Mouse (Mus musculus): ENCODE measurements at regions not wholly inside any gene's neighbourhood (a gene's known extent, or its start where the extent isn't known, plus 50 kb on each side); places are given as distances from the start of the nearest gene placed in this dataset.

DNA sequence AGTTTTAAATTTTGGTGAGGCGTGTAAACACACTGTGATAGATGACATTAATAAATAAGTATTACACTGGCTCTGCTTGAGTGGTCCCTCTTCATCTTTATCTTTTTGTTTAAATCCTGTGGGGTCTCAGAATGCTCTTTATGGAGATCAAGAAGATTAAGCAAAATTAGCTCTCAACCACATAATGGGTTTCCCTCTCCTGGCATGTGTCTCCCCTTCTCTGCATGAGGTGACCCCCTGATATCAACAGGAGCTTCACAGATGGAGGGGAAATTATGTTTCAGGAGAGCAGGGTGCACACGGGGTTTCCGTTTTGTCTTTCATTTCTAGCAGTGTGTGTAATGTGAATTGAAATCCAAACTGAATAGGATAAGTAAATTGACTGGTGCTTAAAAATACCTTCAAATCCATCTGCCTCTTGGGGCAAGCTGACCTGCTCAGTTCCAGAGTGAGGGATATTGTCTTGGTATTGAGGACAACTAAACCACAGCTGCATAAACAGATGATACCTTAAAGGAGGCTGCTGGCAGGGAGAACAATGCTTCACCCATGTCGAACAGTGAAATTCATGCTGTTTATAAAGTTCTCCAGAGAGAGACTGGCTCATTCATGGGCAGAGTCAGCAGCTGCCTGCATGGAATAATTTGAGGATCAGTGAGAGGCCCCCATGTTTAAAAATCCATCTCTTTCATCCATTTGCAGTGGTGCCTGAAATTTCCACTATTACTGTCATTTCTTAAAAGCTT lies 518.3 kb upstream of the Nr2f1 start:
- WGBS, result 46% methylated on average over 4 of the region's 4 CpGs
- Histone ChIP-seq H3K4me2 (ENCODE audit: low read depth, low read length) (no peak overlapping the region), H3K4me3 (ENCODE audit: low read depth, low read length) (no peak overlapping the region), H3K27me3 (ENCODE audit: control insufficient read depth, insufficient read depth, low read length) (no peaks in the 10 kb centered on the region), H3K36me3 (ENCODE audit: control insufficient read depth, insufficient read depth, low read length) (no peaks in the 10 kb centered on the region), H3K9me3 (ENCODE audit: control insufficient read depth, low read length) (no peaks in the 10 kb centered on the region), H3K27ac (ENCODE audit: low read depth, low read length) (no peak overlapping the region), H3K9ac (replicated peaks; ENCODE audit: low read depth, low read length) (no peak overlapping the region), H3K4me1 (ENCODE audit: control insufficient read depth, insufficient read depth, low read length) (0 out of 2 replicates have a peak, but pooled peaks cover 3% of the 10 kb centered on the region)
- ATAC-seq (ENCODE audit: low read depth), result peak; percentile 38

DNA sequence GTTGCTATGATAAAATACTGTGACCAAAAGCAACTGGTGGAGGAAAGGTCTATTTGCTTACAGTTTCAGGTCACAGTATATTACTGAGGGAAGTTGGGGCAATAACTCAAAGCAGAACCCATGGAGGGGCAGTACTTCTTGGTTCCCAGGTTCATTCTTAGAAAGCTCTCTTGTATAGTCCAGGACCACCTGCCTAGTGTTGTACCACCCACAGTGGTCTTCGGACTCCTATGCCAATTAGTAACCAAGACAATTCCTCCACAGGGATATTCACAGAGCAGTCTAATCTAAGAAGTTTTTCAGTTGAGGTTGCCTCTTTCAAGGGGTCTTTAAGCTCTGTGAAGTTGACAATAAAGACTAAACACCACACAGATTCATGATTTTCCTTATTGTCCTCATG lies 517.6 kb upstream of the Nr2f1 start:
- Histone ChIP-seq H3K36me3 (ENCODE audit: control insufficient read depth, insufficient read depth, low read length) (no peaks in the 10 kb centered on the region), H3K9ac (replicated peaks; ENCODE audit: low read depth, low read length) (no peak overlapping the region), H3K9me3 (ENCODE audit: control insufficient read depth, low read length) (no peaks in the 10 kb centered on the region), H3K27ac (ENCODE audit: low read depth, low read length) (no peak overlapping the region), H3K27me3 (ENCODE audit: control insufficient read depth, insufficient read depth, low read length) (no peaks in the 10 kb centered on the region), H3K4me2 (ENCODE audit: low read depth, low read length) (no peak overlapping the region), H3K4me3 (ENCODE audit: low read depth, low read length) (no peak overlapping the region), H3K4me1 (ENCODE audit: control insufficient read depth, insufficient read depth, low read length) (0 out of 2 replicates have a peak, but pooled peaks cover 3% of the 10 kb centered on the region)
- 70% methylated on average over 1 of the region's 1 CpGs for WGBS
- ATAC-seq (ENCODE audit: low read depth), result no peak; the same call in 1 of the 2 replicates

DNA sequence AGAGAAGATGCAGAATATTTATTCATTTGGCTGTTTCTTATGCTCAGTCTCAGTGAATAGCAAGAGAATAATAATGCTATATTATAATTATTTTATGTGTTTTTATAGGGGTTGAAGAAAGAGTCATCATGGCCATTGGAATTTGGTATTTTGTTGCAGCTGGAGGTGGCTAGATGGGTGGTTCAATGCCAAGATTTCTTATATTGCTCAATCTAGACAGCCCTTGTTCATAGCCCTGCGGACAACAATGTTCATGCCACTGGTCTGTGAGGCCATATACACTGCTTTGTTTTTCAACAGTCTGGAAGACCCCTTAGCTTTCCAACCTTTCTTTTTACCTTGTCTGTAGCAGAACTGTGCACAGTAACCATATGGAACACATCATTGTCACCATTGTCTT lies 505.1 kb upstream of the Nr2f1 start:
- no peak overlapping the region for H3K27ac ChIP-seq (ENCODE audit: low read depth, low read length)
- no peak overlapping the region for H3K4me2 ChIP-seq (ENCODE audit: low read depth, low read length)
- H3K9ac ChIP-seq (replicated peaks; ENCODE audit: low read depth, low read length), result no peak overlapping the region
- H3K4me3 ChIP-seq (ENCODE audit: low read depth, low read length), result no peak overlapping the region
- no peaks in the 10 kb centered on the region for H3K27me3 ChIP-seq (ENCODE audit: control insufficient read depth, insufficient read depth, low read length)
- ATAC-seq (ENCODE audit: low read depth), result no peak
- 94% methylated on average over 1 of the region's 1 CpGs for WGBS
- H3K9me3 ChIP-seq (ENCODE audit: control insufficient read depth, low read length), result no peaks in the 10 kb centered on the region
- no peaks in the 10 kb centered on the region for H3K36me3 ChIP-seq (ENCODE audit: control insufficient read depth, insufficient read depth, low read length)
- no peaks in the 10 kb centered on the region for H3K4me1 ChIP-seq (ENCODE audit: control insufficient read depth, insufficient read depth, low read length)

DNA sequence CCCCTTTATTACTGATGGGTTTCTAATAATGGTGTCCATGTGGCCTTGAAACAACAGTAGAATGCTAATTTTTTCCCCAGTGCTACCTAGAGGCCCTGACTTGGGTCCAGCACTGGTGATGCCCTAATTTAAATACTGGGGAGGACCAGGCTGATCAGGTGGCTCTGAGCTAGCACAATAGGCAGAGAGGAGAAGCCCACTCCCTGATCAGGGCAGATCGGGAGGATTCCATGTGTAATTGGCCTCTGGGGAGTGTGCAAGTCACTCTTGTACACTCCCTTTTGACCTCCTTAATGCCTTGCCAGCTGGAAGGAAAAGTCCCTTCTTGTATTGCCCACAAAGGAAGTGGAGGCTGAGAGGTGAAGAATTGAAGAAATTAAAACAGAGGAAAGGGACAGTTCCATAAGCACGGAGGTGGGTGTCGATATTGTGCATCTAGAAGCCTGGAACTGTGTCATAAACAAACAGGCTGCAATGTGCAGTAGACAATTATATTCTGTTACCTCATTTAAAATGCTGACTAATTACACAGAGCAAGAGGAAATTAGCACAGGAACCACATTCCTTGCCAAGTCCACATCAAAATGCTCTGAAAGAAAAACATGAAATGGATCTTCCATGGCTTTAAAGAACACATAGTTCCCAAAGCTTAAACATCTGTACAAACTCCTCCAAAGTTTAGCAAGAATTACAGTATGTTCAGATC lies 498.4 kb upstream of the Nr2f1 start:
- Histone ChIP-seq H3K27ac (ENCODE audit: low read depth, low read length) (no peak overlapping the region), H3K4me1 (ENCODE audit: control insufficient read depth, insufficient read depth, low read length) (no peaks in the 10 kb centered on the region), H3K36me3 (ENCODE audit: control insufficient read depth, insufficient read depth, low read length) (no peaks in the 10 kb centered on the region), H3K4me2 (ENCODE audit: low read depth, low read length) (no peak overlapping the region), H3K27me3 (ENCODE audit: control insufficient read depth, insufficient read depth, low read length) (no peaks in the 10 kb centered on the region), H3K4me3 (ENCODE audit: low read depth, low read length) (no peak overlapping the region), H3K9ac (replicated peaks; ENCODE audit: low read depth, low read length) (no peak overlapping the region), H3K9me3 (ENCODE audit: control insufficient read depth, low read length) (no peaks in the 10 kb centered on the region)
- WGBS, result 30% methylated on average over 3 of the region's 3 CpGs
- peak; percentile 49; the same call in 1 of the 2 replicates for ATAC-seq (ENCODE audit: low read depth)

DNA sequence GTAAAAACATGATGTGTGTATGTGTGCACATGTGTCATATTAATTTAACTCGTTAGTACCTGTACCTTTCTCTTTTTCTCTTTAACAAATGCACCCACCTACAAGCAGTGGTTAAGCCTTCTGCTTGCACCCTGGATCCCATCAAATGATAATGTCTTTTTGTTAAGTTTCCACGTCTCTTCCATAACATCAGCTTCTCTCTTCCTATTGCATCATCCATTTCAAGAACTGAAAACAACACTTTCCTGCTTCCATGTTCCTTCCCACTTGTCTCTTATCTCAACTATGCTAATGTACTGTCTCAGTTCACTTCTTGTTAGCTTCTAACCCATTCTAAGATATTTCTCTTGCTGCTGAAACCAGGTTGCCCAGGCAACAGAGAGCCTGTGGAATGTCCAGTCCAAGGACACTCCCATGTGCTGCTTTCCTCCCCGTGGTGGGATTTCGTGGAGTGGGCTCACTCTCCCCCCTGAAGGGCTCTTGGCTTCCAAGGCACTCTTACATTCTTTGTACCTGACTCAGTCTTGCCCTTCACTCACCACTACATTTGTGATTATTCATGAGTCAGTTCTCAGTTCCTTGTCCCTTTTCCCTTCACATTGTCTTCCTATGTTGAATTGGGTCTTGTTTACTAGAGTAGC lies 479.8 kb upstream of the Nr2f1 start:
- Histone ChIP-seq H3K9me3 (ENCODE audit: control insufficient read depth, low read length) (no peaks in the 10 kb centered on the region), H3K27me3 (ENCODE audit: control insufficient read depth, insufficient read depth, low read length) (no peaks in the 10 kb centered on the region), H3K4me3 (ENCODE audit: low read depth, low read length) (no peak overlapping the region), H3K27ac (ENCODE audit: low read depth, low read length) (no peak overlapping the region), H3K4me1 (ENCODE audit: control insufficient read depth, insufficient read depth, low read length) (no peaks in the 10 kb centered on the region), H3K36me3 (ENCODE audit: control insufficient read depth, insufficient read depth, low read length) (no peaks in the 10 kb centered on the region), H3K4me2 (ENCODE audit: low read depth, low read length) (no peak overlapping the region), H3K9ac (replicated peaks; ENCODE audit: low read depth, low read length) (no peak overlapping the region)
- WGBS, result 42% methylated on average over 4 of the region's 4 CpGs
- peak; percentile 41; the same call in 1 of the 2 replicates for ATAC-seq (ENCODE audit: low read depth)

DNA sequence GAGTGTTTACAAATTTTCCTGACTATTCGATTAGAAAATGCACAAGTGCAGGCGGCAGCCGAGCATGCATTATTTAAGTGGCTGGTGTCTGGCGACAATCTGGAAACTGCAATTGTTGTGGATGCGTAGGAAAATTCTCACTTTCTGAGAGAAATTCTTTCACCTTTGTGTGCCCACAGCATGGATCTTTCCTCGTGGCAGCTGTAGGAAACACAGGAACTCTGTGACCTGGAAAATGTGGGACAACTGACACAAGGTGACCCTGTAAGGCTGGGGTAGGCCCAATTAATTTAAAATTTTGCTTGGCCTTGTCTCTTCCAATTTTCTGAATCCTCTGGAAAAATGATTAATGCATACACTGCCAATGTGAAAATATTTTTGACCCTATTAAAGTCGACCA lies 478.7 kb upstream of the Nr2f1 start:
- no peak overlapping the region for H3K27ac ChIP-seq (ENCODE audit: low read depth, low read length)
- H3K4me2 ChIP-seq (ENCODE audit: low read depth, low read length), result no peak overlapping the region
- H3K36me3 ChIP-seq (ENCODE audit: control insufficient read depth, insufficient read depth, low read length), result no peaks in the 10 kb centered on the region
- no peaks in the 10 kb centered on the region for H3K27me3 ChIP-seq (ENCODE audit: control insufficient read depth, insufficient read depth, low read length)
- WGBS, result 30% methylated on average over 7 of the region's 7 CpGs
- ATAC-seq (ENCODE audit: low read depth), result no peak
- H3K9ac ChIP-seq (replicated peaks; ENCODE audit: low read depth, low read length), result no peak overlapping the region
- H3K4me3 ChIP-seq (ENCODE audit: low read depth, low read length), result no peak overlapping the region
- H3K9me3 ChIP-seq (ENCODE audit: control insufficient read depth, low read length), result no peaks in the 10 kb centered on the region
- H3K4me1 ChIP-seq (ENCODE audit: control insufficient read depth, insufficient read depth, low read length), result no peaks in the 10 kb centered on the region

DNA sequence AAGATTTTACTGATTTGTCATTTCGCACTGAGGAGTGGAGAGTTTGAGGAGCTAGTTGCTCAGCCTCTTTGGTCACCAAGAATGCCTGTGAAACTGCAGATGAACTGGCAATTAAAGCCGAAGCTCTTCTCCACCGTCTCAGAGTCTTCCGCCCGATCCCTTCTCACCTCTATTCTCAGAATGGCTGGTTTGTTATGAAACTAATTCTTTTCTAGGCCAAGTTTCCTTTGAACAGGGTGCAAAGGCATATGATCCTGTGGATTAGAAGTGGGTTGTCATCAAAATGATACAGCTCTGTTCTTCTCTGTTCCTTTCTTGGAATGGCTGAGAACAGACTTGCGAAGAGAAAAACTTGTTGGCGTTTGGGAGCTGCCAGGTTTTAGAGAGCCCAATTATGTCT lies 458.7 kb upstream of the Nr2f1 start:
- Histone ChIP-seq H3K4me1 (ENCODE audit: control insufficient read depth, insufficient read depth, low read length) (no peaks in the 10 kb centered on the region), H3K9me3 (ENCODE audit: control insufficient read depth, low read length) (no peaks in the 10 kb centered on the region), H3K4me3 (ENCODE audit: low read depth, low read length) (no peak overlapping the region), H3K36me3 (ENCODE audit: control insufficient read depth, insufficient read depth, low read length) (no peaks in the 10 kb centered on the region), H3K4me2 (ENCODE audit: low read depth, low read length) (no peak overlapping the region), H3K27ac (ENCODE audit: low read depth, low read length) (no peak overlapping the region), H3K27me3 (ENCODE audit: control insufficient read depth, insufficient read depth, low read length) (no peaks in the 10 kb centered on the region), H3K9ac (replicated peaks; ENCODE audit: low read depth, low read length) (no peak overlapping the region)
- ATAC-seq (ENCODE audit: low read depth), result no peak
- 90% methylated on average over 7 of the region's 7 CpGs for WGBS

DNA sequence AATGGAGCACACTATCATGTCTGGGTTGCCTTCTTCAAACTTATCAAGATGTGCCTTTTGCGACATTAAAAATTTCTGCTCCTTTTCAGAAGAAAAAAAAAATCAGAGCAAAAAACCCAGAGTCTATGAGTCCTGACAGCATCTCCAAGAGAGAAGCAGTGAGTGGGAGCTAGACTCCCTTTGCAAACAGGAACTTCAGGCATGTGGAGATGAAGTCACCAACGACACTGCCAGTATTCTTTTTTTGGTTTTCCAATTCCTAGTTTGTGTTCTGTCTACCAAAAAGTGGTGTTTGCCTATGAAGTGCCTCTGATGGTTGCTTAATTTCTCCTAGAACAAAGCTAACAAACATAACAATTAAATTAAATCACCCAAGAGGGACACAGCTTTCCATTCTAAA lies 457.2 kb upstream of the Nr2f1 start:
- no peak overlapping the region for H3K4me2 ChIP-seq (ENCODE audit: low read depth, low read length)
- H3K4me1 ChIP-seq (ENCODE audit: control insufficient read depth, insufficient read depth, low read length), result no peaks in the 10 kb centered on the region
- no peak overlapping the region for H3K9ac ChIP-seq (replicated peaks; ENCODE audit: low read depth, low read length)
- no peak overlapping the region for H3K27ac ChIP-seq (ENCODE audit: low read depth, low read length)
- H3K36me3 ChIP-seq (ENCODE audit: control insufficient read depth, insufficient read depth, low read length), result no peaks in the 10 kb centered on the region
- no peaks in the 10 kb centered on the region for H3K27me3 ChIP-seq (ENCODE audit: control insufficient read depth, insufficient read depth, low read length)
- WGBS, result 88% methylated on average over 2 of the region's 2 CpGs
- H3K4me3 ChIP-seq (ENCODE audit: low read depth, low read length), result no peak overlapping the region
- H3K9me3 ChIP-seq (ENCODE audit: control insufficient read depth, low read length), result no peaks in the 10 kb centered on the region
- no peak for ATAC-seq (ENCODE audit: low read depth)

DNA sequence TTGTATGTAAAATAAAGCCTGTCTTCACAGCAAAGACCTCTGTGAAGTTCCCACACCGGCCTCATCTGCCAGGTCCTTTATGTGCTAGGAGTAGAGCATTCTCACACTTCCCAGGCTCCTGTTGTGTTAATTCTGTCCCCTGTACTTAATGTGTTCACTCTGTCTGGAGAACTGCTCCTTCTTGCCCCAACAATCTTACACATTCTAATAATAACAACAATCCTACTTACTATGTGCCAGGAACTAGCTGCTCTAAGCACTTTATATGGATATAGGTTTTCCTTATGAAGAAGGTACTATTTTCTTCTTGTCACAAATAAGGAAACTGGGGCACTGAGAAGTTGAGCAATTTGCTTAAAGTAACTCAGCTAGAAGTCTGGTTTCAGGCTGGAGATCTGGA lies 456.6 kb upstream of the Nr2f1 start:
- H3K36me3 ChIP-seq (ENCODE audit: control insufficient read depth, insufficient read depth, low read length), result no peaks in the 10 kb centered on the region
- no peak for ATAC-seq (ENCODE audit: low read depth)
- H3K9me3 ChIP-seq (ENCODE audit: control insufficient read depth, low read length), result no peaks in the 10 kb centered on the region
- no peak overlapping the region for H3K4me3 ChIP-seq (ENCODE audit: low read depth, low read length)
- no peaks in the 10 kb centered on the region for H3K27me3 ChIP-seq (ENCODE audit: control insufficient read depth, insufficient read depth, low read length)
- H3K4me1 ChIP-seq (ENCODE audit: control insufficient read depth, insufficient read depth, low read length), result no peaks in the 10 kb centered on the region
- WGBS, result 81% methylated on average over 1 of the region's 1 CpGs
- no peak overlapping the region for H3K4me2 ChIP-seq (ENCODE audit: low read depth, low read length)
- H3K27ac ChIP-seq (ENCODE audit: low read depth, low read length), result no peak overlapping the region
- H3K9ac ChIP-seq (replicated peaks; ENCODE audit: low read depth, low read length), result no peak overlapping the region

All from neural tube, embryonic 14.5 days (tissue).